Mouse (Mus musculus) erythroblast, embryonic 14.5 days (primary cell): ENCODE measurements around the gene Plcl2.

Experiments
- GATA1 ChIP-seq: IDR thresholded peaks from 2 replicates; pipeline ENCODE4 v1.6.1; 2012; ENCODE audit warnings: low read length, inconsistent platforms, mixed read lengths
- TAL1 ChIP-seq: IDR thresholded peaks from 3 replicates; pipeline ENCODE4 v1.6.1; 2012; ENCODE audit warnings: low read length, inconsistent platforms, mixed read lengths

GRCm38 (mm10) chr17:50737068-50737467, 227.9 kb downstream of the Plcl2 start:
- TF ChIP-seq GATA1 (no peak), TAL1 (no peak)
